Mouse (Mus musculus) kidney, postnatal 4 days (tissue): ENCODE measurements at regions not wholly inside any gene's neighbourhood (a gene's known extent, or its start where the extent isn't known, plus 50 kb on each side); places are given as distances from the start of the nearest gene placed in this dataset.

Experiments used
- DNase-seq, 2 experiments: peaks; one replicate each; pipeline ENCODE4 v3.0.0; 2021; ENCODE audit warnings: mixed read lengths in 2 of 2

DNA sequence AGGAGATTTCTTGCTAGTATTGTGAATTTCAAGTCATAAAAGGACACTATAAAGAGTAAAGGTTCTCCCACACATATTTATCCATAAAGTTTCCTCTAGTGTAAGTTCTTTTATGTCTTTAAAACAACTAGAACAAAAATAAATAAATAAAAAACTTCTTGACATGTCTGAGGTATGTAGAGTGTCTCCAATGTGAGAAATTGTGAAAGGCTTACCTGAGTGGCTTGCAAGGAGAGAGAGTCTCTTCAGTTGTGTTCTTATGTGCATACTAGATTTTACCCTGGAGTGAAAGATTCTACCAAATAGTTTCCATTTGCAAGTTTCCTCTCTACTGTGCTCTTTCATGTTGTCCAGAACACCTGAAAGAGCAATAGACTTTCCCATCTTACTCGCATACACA lies 276.8 kb downstream of the Ankrd50 start:
- DNase-seq: no peak

DNA sequence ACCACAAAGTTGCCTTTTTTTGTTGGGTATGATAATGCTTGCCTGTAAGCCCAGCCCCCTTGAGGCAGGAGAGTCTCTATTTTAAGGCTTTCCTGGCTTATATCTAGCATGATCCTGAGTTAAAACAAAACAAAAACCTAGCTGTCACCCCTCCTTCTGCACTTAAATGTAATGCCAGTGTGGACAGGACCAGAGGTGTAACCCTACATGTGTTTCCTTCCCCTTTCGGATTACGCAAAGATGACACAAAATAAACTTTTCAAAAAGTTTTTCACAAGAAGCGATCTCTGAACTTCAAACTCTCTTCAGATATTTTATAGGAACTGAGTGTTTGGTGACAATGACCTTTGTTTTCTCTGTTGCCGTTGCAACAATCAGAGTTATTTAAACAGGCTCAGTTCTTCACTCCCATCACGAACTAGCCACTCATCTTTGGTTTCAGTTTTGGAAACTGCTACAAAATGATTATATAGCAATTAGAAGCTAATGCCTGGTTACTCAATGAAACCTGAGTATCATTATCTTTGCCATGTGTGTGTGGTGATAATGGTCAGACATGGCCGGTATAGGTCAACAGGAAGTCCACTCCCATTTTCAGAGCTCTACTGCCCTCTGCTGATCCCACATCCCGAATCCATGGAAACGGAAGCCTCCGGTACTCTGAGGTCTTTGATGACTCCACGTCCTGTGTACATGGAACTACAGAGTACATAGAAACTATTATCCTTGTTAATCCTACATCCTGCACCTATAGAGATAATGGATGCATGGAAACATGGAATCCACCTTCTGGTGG lies 282.6 kb downstream of the Ankrd50 start:
- peak; percentile 86 to 89 for DNase-seq

GRCm38 (mm10) chr3:38194001-38194400 lies 290.6 kb downstream of the Ankrd50 start:
- peak in 1 of 2 experiments; percentile 18 for DNase-seq

- no peak for DNase-seq
These were observed 297.2 kb downstream of the Ankrd50 start for GRCm38 (mm10) chr3:38187406-38187896.

GRCm38 (mm10) chr3:38186503-38186902 lies 298.1 kb downstream of the Ankrd50 start:
- no peak for DNase-seq

DNA sequence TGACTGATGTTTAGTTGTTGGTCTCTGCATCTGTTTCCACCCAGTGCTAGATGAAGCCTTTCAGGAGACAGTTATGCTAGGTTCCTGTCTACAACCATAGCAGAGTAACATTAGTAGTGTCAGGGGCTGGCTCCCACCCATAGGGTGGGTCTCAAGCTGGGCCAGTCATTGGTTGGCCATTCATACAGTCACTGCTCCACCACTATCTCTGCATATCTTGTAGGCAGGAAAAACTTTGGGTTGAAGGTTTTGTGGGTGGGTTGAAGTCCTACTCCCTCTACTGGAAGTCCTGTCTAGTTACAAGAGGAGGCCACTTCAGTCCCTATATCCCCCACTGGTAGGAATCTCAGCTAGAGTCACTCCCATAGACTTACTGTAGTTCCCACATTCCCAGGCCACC lies 306.3 kb downstream of the Ankrd50 start:
- DNase-seq: no peak

DNA sequence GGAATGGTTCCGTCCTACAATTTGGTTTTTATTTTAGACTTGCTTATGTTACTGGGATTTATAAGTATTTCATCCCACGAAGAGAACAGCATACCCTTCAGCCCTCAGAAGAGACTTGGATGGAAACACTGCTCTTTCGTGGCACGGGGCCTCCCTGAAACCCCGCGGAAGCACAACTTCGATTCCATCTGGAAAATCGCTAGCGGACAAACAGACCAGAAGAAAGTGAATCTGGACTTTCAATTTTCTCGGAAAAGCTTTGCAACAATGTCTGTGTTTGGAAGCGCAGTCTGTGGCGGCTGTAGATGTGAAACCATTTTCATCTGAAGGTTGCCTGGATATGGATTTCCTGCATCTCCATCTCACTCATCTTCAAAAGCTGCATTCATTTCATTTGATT lies 308.7 kb downstream of the Ankrd50 start:
- DNase-seq: peak in 1 of 2 experiments; percentile 5

DNA sequence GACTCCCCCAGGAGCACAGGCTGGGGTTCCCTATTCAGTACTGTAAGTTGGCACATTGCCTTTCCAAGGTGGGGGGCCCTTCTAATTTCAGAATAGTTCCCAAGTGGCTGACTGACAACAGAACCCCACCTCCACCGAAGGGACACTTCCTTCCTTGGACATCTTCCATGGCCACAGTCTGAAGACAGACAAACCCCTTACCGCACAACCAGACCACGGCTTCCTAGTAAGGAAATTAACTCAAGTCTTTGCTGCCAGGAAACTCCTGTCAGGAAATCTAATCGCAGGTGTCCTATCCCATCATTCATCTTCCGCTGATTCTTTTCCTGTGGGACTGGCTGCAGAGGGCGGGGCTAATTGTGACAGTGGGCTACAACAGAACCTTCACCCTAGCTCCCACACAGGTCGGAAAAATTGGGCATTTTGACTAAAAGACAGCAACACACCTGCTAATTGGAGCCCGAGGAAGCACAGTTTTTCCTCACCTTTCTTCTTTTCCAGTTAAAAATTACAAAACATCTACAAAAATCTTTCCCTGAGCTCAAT lies 309.8 kb downstream of the Ankrd50 start:
- DNase-seq: peak; percentile 15 to 46

DNA sequence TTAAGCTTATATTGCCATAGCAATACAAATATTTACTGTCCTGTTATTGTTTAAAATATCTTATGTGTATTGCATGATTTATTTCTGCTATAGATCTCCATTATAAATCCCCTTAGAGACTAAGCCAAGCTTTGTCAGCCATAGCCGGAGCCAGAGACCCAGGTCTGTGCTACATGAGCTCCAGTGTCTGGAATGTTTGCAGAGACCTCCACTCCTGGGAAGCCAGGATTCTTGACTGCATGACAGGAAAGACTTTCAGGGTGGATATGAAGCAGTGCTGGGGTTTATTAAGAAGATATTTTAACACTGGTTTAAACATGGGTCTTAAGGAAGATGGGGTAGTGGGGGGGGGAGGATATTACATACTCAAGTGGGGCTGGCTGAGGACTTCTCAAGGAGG lies 332.2 kb downstream of the Ankrd50 start:
- no peak for DNase-seq

DNA sequence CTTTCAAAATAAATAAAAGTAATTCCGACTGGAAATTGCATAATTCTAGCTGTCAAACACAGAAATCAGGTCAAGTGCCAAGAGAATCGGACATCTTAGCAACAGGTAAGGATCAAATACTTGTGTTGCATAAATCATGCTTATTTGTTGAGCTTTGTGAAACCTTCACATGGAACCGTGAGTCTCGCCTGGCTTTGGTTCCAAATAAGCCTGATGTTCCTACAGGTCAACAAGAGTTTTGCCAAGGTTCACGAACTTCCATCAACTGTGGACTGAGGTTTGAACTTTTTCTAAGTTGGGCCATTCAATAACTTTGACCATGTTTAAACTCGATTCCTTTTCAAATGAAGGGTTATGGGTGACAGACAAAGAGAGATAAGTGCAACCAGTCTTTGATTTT lies 332.8 kb downstream of the Ankrd50 start:
- DNase-seq: no peak

GRCm38 (mm10) chr3:38146663-38147062 lies 338.0 kb downstream of the Ankrd50 start:
- DNase-seq: no peak

- DNase-seq: no peak
These were observed 339.2 kb downstream of the Ankrd50 start for GRCm38 (mm10) chr3:38145444-38145843.

GRCm38 (mm10) chr3:38144650-38145049 lies 340.0 kb downstream of the Ankrd50 start:
- DNase-seq: peak in 1 of 2 experiments; percentile 56

DNA sequence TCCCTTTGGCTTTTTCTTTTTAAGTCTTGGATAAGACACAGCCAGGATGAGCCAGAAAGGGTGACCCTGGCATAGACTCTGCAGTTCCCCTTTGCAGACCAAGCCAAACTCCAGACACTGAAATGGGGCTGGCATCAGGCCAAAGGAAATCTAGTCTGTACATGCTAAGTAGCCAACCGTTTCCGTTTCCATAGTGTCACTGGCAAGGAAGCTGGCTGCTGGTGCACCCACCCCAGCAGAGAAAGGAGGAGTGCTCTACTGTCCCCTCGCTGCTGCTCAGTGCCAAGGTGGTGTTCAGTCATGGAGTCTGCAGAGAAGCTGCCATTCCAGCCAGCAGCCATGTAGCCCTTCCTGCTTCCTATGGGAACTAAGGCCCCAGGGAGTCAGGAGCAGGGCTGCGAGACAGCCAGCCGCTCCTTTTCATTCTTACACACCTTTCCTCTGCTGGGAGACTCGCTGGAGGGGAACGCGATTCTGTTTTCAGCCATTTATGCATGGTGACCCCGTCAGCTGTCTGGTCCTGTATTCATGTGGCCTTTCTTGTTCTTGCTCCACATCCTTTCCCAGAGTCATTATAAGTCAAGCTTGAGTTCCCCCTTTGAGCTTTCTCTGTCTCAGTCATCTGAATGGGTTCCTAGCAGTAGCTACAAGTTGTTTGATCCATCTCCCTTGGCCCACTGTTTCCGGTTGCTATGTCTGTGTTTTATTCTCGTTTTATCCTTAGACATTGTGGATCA lies 341.3 kb downstream of the Ankrd50 start:
- DNase-seq: peak; percentile 81 to 88

- DNase-seq: no peak
These were observed 345.3 kb downstream of the Ankrd50 start for GRCm38 (mm10) chr3:38139387-38139786.

DNA sequence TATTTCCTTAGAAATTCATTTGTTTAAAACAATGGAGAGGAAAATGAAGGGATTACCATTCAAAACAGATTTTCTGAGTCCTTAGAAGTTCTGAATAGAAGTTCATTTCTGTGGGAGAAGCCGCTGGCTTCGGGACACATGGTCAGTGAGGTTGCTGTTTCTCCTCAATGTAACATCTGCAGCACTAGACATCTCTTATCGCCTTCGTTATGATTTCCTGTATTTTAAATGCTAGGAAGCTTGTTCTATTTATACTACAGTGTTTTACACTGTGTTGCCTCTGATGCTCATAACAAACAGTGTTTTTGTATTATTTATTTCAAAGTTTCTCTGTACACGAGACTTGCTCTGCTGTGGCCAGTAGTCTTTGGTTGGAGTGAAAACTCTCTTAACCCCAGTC lies 346.6 kb downstream of the Ankrd50 start:
- DNase-seq: no peak

DNA sequence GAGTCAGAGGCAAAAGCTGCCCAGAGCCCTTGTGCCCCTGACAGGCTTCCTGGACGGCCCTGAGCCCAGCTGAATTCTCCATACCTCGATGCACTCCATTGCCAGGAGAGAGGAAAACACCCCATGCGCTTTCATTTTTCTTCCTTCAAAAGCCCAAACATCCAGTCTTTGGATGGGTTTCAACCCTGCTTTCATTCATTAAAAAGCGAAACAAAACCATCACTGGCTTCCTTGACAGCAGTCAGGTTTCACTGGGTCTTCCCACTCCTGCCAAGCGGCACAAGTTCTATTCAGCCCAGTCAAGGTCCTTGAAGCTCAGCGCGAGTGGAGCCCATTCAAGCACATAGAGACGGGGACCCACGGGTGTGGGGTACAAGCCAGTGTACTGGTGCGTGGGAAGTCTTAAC lies 348.8 kb downstream of the Ankrd50 start:
- peak; percentile 41 to 48 for DNase-seq

DNA sequence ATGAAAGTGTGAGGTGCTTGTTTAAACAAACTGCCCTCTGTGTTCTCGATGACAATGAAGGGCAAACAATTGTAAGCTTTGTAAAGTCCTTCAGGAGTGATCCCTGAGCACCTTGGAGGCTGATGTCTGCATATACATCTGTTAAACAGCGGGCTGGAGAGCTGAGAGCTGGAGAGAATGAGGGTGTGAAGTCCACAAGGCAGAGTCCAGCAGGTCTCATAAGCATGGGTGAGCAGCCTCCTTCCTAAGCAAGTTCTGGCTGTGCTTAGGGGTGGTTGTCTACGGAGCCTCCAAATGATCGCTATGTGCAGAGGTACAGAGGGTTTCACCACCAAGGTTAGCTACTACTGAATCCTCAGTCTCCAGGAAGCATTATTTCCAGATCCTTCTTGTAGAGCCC lies 350.2 kb downstream of the Ankrd50 start:
- DNase-seq: no peak

GRCm38 (mm10) chr3:38131887-38132220 lies 352.8 kb downstream of the Ankrd50 start:
- no peak for DNase-seq

DNA sequence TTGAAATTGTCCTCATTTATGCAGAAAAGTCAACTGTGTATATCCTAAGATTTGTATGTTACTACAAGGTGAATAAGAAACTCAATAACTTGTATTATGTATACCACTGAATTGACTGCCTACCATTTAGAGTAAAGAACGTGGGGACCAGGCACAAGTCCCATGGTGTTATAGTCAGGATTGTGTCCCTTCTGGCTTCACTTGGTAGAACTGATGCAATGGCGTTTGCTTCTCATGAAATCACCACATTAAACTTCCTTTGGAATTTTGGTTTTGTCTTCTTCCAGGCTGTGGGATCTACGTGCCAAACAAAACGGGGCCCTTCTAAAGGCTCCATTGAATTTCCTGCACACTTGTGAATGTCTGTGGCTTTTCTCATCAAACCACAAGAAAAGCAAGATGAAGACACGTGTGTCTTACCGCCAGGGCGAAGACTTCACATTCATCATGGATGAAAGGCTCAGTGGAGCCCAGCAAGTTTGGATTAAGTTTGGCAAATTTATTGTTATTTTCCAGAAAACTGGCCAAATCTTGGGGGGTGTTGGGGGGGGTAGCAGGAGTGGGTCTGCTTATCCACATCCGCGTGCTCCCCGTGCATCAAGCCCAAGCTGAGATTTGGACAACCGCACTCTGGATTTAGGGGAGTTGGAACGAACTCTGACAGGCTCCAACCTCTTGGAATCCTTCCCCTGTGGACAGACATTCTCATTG lies 353.3 kb downstream of the Ankrd50 start:
- peak; percentile 71 to 74 for DNase-seq

DNA sequence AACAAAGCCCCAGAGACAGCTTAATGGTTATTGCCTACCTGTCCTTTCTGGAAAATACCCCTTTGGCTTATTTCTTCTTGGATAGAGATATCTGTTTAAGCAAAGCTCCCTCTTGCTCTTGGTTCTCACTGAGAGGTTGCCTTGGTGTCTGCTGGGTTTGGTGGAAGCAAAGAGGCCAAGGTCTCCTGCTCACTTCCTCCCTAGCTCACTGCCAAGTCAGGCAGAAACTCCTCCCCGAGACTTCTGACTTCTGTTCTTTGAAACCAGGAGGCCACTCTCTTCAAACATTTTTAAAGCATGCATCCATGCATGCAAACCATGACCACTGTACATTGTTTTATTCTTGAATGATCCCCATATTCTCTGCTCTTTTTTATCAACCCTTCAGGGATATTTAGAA lies 354.6 kb downstream of the Ankrd50 start:
- no peak for DNase-seq

GRCm38 (mm10) chr3:38129167-38129500 lies 355.5 kb downstream of the Ankrd50 start:
- no peak for DNase-seq

DNA sequence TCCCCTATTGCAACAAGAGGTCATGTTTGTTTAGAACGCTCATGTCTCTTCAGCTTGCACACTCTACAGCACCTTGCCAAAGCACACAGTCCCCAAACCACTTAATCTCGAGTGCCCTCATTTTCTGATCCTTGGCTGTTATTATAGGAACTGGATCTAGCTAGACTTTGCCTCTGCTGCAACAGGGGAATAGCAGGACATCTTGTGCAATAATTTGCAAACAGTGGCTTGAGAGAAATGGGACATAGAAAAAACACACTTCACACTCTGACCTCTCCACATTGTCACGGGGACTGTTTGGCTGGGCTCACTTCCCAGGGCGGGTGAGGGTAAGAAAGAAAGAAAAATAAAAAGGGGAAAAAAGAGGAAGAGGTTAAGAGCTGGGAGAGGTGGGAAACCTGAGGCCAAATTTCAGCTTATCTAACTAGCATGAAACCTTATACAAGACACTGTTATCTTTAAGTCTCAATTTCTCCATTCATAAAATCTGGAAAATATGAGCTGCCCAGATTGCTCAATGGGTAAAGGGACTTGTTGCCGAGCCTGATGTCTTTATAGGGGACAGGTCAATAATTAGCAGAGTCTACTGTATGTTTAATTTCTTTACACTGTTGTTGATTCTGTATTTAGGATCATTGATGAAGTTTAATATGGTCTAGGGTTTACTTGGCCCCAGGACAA lies 356.0 kb downstream of the Ankrd50 start:
- DNase-seq: no peak
